Mouse (Mus musculus): ENCODE results near the gene Rph3al.
A peak's percentile ranks its signal among the peaks of the same experiment; 100 is the strongest.

Gene Rph3al

DNA sequence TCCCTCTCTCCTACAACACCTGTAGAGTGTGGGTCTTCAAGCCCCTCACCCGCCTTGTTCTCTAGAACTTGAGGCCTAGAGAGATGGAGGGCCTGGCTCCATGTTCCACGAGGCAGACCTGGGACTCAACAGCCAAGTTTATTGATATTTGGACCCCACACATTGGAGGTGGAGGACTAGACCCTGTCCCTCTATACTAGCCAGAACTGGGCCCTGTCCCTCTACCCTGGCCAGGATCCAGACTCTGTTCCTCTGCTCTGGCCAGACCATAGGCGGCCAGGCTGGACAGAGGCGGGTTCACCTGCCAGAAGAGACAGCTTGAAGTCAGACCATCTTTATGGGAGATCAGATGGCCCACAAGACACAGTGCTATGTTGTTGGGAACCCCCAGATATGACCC is 136.9 kb downstream of the Rph3al start:
- DNase-seq: no peak

DNA sequence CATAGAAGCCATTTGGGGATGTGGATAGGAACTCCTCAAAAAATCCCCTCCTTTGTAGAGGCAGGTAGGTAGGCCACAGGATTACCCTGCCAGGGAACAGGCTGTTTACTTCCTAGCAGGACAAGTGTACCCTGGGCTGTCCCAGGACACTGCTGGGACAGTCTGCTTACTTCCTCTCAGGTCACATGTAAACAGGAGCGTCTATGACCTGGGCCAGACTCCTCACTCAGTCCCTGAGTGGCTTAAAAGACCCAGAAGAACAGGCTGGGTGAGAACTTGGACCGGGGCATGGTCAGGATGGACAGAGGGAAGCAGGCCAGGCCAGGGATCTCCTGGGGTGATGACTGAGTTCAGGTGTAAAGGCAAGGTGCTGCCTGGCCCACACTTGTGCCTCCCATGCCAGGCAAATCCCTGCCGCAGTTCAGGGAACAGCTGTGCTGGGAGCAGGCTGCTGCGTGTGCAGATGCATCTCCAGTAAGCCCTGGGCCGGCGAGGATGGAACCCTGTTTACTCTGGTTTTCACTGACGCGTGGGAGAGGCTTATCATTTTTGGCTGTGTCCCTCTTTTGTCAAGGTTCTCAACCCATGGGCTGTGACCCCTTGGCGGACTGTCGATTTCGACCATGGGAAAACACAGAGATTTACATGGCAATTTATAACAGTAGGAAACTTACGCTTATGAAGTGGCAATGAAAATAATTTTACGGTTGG is 141.5 kb downstream of the Rph3al start:
- no peak for DNase-seq

DNA sequence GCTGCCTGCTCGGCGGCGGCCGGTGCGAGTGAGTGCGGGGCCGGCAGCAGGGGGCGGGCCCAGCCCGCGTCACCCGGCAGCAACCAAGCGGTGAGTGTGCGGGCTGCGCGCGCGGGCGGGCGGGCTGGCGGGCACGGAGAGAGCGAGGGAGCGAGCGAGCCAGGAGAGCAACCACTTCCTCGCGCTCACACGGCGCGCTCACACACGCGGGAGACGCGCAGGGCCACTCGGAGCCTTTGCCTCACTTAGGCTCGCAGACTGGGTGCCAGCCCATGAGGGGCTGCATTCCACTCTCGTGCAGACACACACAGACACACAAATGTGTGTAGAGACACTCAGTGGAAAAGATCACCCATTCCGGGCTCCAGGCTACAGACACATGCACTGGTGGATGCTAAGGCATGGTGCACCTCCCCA is 142.2 kb downstream of the Rph3al start, which contains the start of gene Doc2b:
Gene Doc2b (minus strand): TSS at position 21 of the 417 bp plus-strand sequence.
- no peak for DNase-seq

DNA sequence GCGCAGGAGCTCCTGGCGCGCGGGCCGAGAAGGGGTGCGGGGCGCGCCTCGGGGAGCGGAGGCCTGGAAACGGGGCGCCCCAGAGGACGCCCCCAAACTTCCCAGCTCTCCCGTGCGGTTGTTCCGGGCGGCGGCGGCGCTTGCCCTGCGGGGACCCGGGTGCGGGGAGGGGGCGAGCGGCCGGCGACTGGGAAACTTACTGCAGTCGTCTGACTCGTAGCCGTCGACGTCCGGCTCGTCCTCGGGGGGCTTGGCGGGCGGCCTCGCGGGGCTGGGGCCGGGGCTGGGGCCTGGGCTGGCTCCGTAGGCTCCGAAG is 142.9 kb downstream of the Rph3al start:
- DNase-seq: no peak

DNA sequence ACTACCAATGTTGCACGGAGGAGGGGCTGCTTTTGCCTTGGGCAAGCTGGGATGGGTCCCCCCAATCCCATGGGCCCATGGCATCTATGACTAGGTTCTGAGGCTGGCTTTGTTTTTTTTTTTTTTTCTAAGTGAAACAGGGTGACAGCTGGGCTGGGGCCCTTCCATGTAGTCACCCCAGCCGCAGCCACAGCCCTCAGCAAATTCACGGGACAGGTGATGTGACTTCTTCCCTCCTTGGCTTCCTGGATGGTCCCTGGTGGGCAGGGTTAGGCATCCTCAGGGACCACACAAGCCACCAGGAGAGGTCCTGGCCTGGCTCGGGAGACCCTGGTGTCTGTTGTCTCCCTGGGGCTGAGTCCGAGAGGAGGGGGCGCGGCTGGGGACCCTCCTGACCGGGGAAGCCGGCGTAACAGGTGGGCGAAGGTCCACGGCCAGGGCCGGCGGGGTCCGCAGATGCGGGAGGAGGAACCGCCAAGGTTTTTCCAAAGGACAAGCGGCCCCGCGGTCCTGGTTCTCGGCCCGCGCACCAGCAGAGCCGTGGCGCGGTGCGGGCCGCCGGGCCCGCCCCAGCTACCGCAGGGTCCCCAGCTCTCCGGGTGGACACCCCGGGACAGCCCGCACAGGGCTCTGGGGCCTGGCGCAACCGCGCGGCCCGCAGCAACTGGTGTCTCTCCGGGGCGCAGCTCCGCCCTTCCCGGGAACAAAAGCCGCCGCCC is 143.5 kb downstream of the Rph3al start:
- DNase-seq: no peak

DNA sequence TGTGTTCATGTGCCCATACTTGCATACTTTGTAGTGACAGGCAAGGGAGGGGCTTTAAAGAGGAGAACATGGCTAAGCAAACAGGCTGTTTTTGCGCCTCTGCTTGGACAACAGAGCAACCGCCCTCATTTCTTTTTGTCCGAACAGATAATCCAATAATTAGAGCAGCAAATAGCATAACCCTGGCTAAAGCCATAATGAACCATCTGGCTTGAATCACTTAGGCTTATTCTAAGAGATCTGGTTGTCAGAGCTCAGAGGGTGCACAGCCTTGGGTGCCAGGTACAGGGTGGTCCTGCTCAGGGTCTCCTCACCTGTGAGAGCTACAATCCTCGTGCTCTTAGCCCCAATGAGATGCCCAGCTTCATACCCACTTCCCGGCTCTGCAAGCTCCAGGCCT is 144.9 kb downstream of the Rph3al start:
- no peak for DNase-seq

DNA sequence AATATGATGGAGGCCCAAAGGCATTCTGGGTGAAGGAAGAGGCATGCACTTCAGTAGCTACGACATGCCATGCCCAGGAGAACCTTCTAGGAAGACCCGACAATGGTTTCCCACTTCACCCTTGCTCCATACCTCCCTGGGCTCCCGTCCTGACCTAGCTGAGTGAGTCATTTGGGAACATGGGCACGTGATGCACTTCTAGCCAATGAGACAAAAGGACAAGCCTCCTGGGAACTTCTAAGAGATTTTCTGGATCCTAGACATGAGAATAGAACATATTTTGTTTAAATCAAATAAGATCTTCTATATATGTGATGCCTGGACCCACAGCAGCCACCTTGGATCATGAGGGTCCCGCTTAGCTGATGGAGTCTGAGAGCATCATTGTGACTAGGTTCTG is 145.7 kb downstream of the Rph3al start:
- DNase-seq: no peak

DNA sequence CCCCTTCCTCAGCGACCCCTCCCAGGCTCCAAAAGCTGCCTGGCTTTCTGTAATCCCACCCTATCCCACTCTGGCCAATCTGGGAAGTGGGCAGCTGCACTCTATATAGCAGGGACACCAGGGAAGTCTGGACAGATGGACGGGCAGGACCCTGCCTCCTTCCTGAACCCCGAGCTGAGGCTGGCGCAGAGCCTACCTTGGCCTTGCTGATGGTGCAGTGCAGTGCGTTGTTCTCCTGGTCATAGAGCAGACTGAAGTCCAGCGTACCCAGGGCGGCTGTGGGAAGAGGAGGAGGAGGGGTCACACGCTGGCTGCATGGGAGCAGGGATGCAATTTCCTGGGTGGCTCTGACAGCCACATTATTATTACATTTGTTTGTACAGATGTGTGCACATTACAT is 152.3 kb downstream of the Rph3al start:
- no peak for DNase-seq

DNA sequence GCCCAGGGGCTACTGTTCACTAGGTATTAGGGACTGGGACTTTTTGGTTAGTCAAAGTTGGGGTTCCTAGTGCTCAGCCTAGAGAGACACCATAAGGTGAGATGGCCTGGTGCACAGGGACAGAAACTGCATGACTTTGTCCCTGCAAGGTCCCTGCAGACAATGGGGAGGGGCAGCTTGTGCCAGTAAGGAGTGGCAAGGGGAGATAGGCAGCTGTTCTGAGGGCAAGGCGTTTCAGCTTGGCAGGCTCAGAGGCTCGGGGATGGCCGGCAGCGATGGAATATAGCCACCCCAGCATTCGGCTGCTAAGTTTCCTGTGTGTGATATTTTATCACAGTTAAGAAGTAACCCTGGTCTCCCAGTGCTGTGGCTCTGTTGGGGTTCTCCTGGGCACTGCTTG is 154.4 kb downstream of the Rph3al start:
- DNase-seq: no peak

DNA sequence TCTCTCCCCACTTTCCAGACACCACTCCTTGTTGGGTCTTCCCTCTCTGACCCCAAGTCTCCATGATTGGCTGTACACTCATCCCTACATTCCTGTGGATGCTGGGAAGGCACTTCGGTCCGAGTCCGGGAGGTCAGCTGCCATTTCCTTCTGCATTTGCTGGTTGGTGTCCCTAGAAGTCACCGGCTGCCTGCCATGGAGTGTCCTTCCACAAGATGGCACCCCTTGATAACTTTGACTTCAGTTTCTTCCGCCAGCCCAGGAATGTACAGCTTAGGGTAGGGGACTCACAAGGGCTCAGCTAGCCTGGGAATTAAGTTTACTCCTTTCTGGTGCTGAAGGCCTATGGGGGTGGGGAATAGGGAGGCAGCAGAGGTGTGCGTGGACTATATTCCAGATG is 156.3 kb downstream of the Rph3al start:
- DNase-seq: peak; percentile 81

Measured in kidney, adult 18-20 months (tissue).